Mouse (Mus musculus): ENCODE measurements at regions not wholly inside any gene's neighbourhood (a gene's known extent, or its start where the extent isn't known, plus 50 kb on each side); places are given as distances from the start of the nearest gene placed in this dataset.

DNA sequence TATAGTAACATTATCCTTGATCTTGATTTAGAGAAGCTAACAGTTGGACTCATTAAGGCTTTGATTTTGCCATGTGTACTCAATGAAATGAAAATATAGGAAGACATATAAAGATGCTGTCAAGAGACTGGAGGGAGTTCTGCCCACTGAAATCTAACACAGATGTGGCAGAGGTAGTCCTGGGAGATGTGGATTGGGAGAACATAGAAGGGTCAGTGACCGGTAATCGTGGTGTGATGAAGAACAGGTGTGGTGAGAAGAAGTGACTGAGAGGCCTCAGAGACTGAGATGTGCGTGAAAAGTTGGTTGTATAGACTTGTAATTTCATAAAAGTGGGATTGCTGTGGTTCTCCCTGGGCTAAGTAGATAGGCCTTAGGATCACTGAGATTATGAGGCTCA lies 600.9 kb upstream of the Frg1 start:
- Histone ChIP-seq H3K9ac (ENCODE audit: control insufficient read depth, low read depth, low read length, poor library complexity, severe bottlenecking) (no peak overlapping the region), H3K4me3 (ENCODE audit: control insufficient read depth in 1 of 2, insufficient read depth in 1 of 2, low read depth in 2 of 2, low read length in 2 of 2) (no peak overlapping the region), H3K79me2 (ENCODE audit: control insufficient read depth, insufficient read depth, low read length, poor library complexity) (no peaks in the 10 kb centered on the region), H3K27ac (ENCODE audit: control insufficient read depth, low read depth, low read length) (no peak overlapping the region), H3K9me3 (replicated peaks; ENCODE audit: insufficient read depth, low read length) (no peaks in the 10 kb centered on the region), H3K36me3 (ENCODE audit: control insufficient read depth in 1 of 2, insufficient read depth in 2 of 2, low read length in 2 of 2) (no peaks in the 10 kb centered on the region), H3K27me3 (ENCODE audit: control insufficient read depth in 1 of 2, insufficient read depth in 2 of 2, low read length in 2 of 2) (no peaks in the 10 kb centered on the region), H3K4me1 (ENCODE audit: control insufficient read depth in 1 of 2, insufficient read depth in 2 of 2, low read length in 2 of 2) (no peaks in the 10 kb centered on the region)
- no peak for DNase-seq (ENCODE audit: low read depth, low spot score)
- TF ChIP-seq MYB (IDR thresholded peaks at IDR 0.05; ENCODE audit: low read depth, low read length), result no peak
- no peak for TF ChIP-seq MAZ (IDR thresholded peaks at IDR 0.05; ENCODE audit: low read depth, low read length)
- TF ChIP-seq TBP (IDR thresholded peaks at IDR 0.05; ENCODE audit: low read depth, low read length), result no peak
- no peak for TF ChIP-seq KAT2A (conservative IDR thresholded peaks at IDR 0.05; ENCODE audit: low read depth, low read length)
- TF ChIP-seq RAD21 (IDR thresholded peaks at IDR 0.05; ENCODE audit: low read depth, low read length), result no peak
- TF ChIP-seq GATA1 (IDR thresholded peaks at IDR 0.05; ENCODE audit: low read depth, low read length), result no peak
- TF ChIP-seq CHD1 (IDR thresholded peaks at IDR 0.05; ENCODE audit: low read depth, low read length), result no peak
- TF ChIP-seq MXI1 (IDR thresholded peaks at IDR 0.05; ENCODE audit: low read depth, low read length), result no peak
- no peak for TF ChIP-seq UBTF (IDR thresholded peaks at IDR 0.05; ENCODE audit: borderline replicate concordance, insufficient read depth, low read depth, low read length)
- TF ChIP-seq ZNF384 (IDR thresholded peaks at IDR 0.05; ENCODE audit: low read depth, low read length), result no peak
- TF ChIP-seq ZKSCAN1 (IDR thresholded peaks at IDR 0.05; ENCODE audit: low read depth, low read length), result no peak
- TF ChIP-seq GABPA (IDR thresholded peaks at IDR 0.05; ENCODE audit: low read depth, low read length), result no peak
- no peak for TF ChIP-seq HCFC1 (IDR thresholded peaks at IDR 0.05; ENCODE audit: low read depth, low read length)
- TF ChIP-seq JUND (IDR thresholded peaks at IDR 0.05; ENCODE audit: low read depth, low read length), result no peak
- TF ChIP-seq ETS1 (IDR thresholded peaks at IDR 0.05; ENCODE audit: low read depth, low read length), result no peak
- no peak for TF ChIP-seq POLR2AphosphoS5 (IDR thresholded peaks at IDR 0.05; ENCODE audit: borderline replicate concordance, low read depth, low read length)

- Histone ChIP-seq H3K9ac (ENCODE audit: control insufficient read depth, low read depth, low read length, poor library complexity, severe bottlenecking) (no peak overlapping the region), H3K4me1 (ENCODE audit: control insufficient read depth in 1 of 2, insufficient read depth in 2 of 2, low read length in 2 of 2) (no peaks in the 10 kb centered on the region), H3K4me3 (ENCODE audit: control insufficient read depth in 1 of 2, insufficient read depth in 1 of 2, low read depth in 2 of 2, low read length in 2 of 2) (no peak overlapping the region), H3K9me3 (replicated peaks; ENCODE audit: insufficient read depth, low read length) (no peaks in the 10 kb centered on the region), H3K79me2 (ENCODE audit: control insufficient read depth, insufficient read depth, low read length, poor library complexity) (no peaks in the 10 kb centered on the region), H3K27me3 (ENCODE audit: control insufficient read depth in 1 of 2, insufficient read depth in 2 of 2, low read length in 2 of 2) (no peaks in the 10 kb centered on the region), H3K36me3 (ENCODE audit: control insufficient read depth in 1 of 2, insufficient read depth in 2 of 2, low read length in 2 of 2) (no peaks in the 10 kb centered on the region), H3K27ac (ENCODE audit: control insufficient read depth, low read depth, low read length) (no peak overlapping the region)
- no peak for DNase-seq (ENCODE audit: low read depth, low spot score)
- no peak for TF ChIP-seq POLR2AphosphoS2 (IDR thresholded peaks at IDR 0.05; ENCODE audit: low read length)
- no peak for TF ChIP-seq EP300 (IDR thresholded peaks at IDR 0.05; ENCODE audit: low read depth in 1 of 2, low read length in 2 of 2)
- TF ChIP-seq TAL1 (IDR thresholded peaks at IDR 0.05; ENCODE audit: low read length), result no peak
- no peak for TF ChIP-seq MAFK (IDR thresholded peaks at IDR 0.05; ENCODE audit: borderline replicate concordance, low read depth, low read length)
These were observed 586.3 kb upstream of the Frg1 start for GRCm38 (mm10) chr8:42003170-42003569.
